Mouse (Mus musculus): Measurements from ENCODE around the gene Hspbap1. TPM values are rescaled to one million over a fixed set of nuclear protein-coding genes. Genes with fewer than 3 reads are reported as not detected.

The Hspbap1 gene
- total and polyA plus RNA-seq, 2 experiments from 2014 or later = 6.8 to 8.2 TPM

GRCm38 (mm10) chr16:35817255-35818089, 47.3 kb downstream of the Hspbap1 start:
- Histone ChIP-seq H3K27ac (ENCODE audit: low read depth, low read length) (no peak overlapping the region), H3K9ac (no peak overlapping the region), H3K9me3 (ENCODE audit: low read length) (no peaks in the 10 kb centered on the region), H3K4me1 (ENCODE audit: insufficient read depth) (no peaks in the 10 kb centered on the region), H3K4me2 (ENCODE audit: low read depth) (no peak overlapping the region), H3K4me3 (ENCODE audit: low read depth, low read length) (no peak overlapping the region), H3K27me3 (ENCODE audit: insufficient read depth, low read length) (no peaks in the 10 kb centered on the region), H3K36me3 (ENCODE audit: insufficient read depth) (peaks cover 7% of the 10 kb centered on the region; the same call in 1 of the 2 replicates)
- ATAC-seq (peak; percentile 86), DNase-seq (peak; percentile 87)
- TF ChIP-seq CTCF (IDR thresholded peaks at IDR 0.05; ENCODE audit: low read depth) = peak; percentile 100
- WGBS = 27% methylated on average over 13 of the region's 13 CpGs

- Histone ChIP-seq H3K4me2 (ENCODE audit: low read depth) (no peak overlapping the region), H3K36me3 (ENCODE audit: insufficient read depth) (peaks cover 14% of the 10 kb centered on the region; the same call in 1 of the 2 replicates), H3K9ac (no peak overlapping the region), H3K27me3 (ENCODE audit: insufficient read depth, low read length) (no peaks in the 10 kb centered on the region), H3K4me1 (ENCODE audit: insufficient read depth) (no peaks in the 10 kb centered on the region), H3K9me3 (ENCODE audit: low read length) (no peaks in the 10 kb centered on the region), H3K27ac (ENCODE audit: low read depth, low read length) (no peak overlapping the region), H3K4me3 (ENCODE audit: low read depth, low read length) (no peak overlapping the region)
- DNase-seq (no peak), ATAC-seq (no peak)
- no peak for TF ChIP-seq CTCF (IDR thresholded peaks at IDR 0.05; ENCODE audit: low read depth)
- 32% methylated on average over 7 of the region's 7 CpGs for WGBS
Measured at GRCm38 (mm10) chr16:35829999-35830398, 59.8 kb downstream of the Hspbap1 start.

- no peak overlapping the region for H3K27ac ChIP-seq (ENCODE audit: low read depth, low read length)
- H3K9ac ChIP-seq = no peak overlapping the region
- H3K4me2 ChIP-seq (ENCODE audit: low read depth) = no peak overlapping the region
- ATAC-seq (no peak), DNase-seq (no peak)
- no peaks in the 10 kb centered on the region for H3K27me3 ChIP-seq (ENCODE audit: insufficient read depth, low read length)
- no peak for TF ChIP-seq CTCF (IDR thresholded peaks at IDR 0.05; ENCODE audit: low read depth)
- no peaks in the 10 kb centered on the region for H3K36me3 ChIP-seq (ENCODE audit: insufficient read depth)
- 90% methylated on average over 3 of the region's 3 CpGs for WGBS
- no peaks in the 10 kb centered on the region for H3K9me3 ChIP-seq (ENCODE audit: low read length)
- no peak overlapping the region for H3K4me3 ChIP-seq (ENCODE audit: low read depth, low read length)
- H3K4me1 ChIP-seq (ENCODE audit: insufficient read depth) = no peaks in the 10 kb centered on the region
Measured at GRCm38 (mm10) chr16:35832926-35833325, 62.8 kb downstream of the Hspbap1 start.

GRCm38 (mm10) chr16:35834653-35835052, 64.5 kb downstream of the Hspbap1 start:
- H3K27me3 ChIP-seq (ENCODE audit: insufficient read depth, low read length) = no peaks in the 10 kb centered on the region
- H3K9me3 ChIP-seq (ENCODE audit: low read length) = no peaks in the 10 kb centered on the region
- no peak overlapping the region for H3K27ac ChIP-seq (ENCODE audit: low read depth, low read length)
- H3K36me3 ChIP-seq (ENCODE audit: insufficient read depth) = no peaks in the 10 kb centered on the region
- H3K4me3 ChIP-seq (ENCODE audit: low read depth, low read length) = no peak overlapping the region
- WGBS = 87% methylated on average over 8 of the region's 8 CpGs
- no peak overlapping the region for H3K4me2 ChIP-seq (ENCODE audit: low read depth)
- no peak for ATAC-seq
- no peak overlapping the region for H3K9ac ChIP-seq
- no peaks in the 10 kb centered on the region for H3K4me1 ChIP-seq (ENCODE audit: insufficient read depth)
- TF ChIP-seq CTCF (IDR thresholded peaks at IDR 0.05; ENCODE audit: low read depth) = no peak
- DNase-seq = no peak

- TF ChIP-seq CTCF (IDR thresholded peaks at IDR 0.05; ENCODE audit: low read depth) = peak; percentile 56
- ATAC-seq = no peak
Measured at GRCm38 (mm10) chr16:35839680-35840079, 69.5 kb downstream of the Hspbap1 start.

GRCm38 (mm10) chr16:35847138-35847537, 77.0 kb downstream of the Hspbap1 start:
- DNase-seq = no peak
- Histone ChIP-seq H3K9ac (no peak overlapping the region), H3K27ac (ENCODE audit: low read depth, low read length) (no peak overlapping the region), H3K4me1 (ENCODE audit: insufficient read depth) (no peaks in the 10 kb centered on the region), H3K27me3 (ENCODE audit: insufficient read depth, low read length) (no peaks in the 10 kb centered on the region), H3K4me2 (ENCODE audit: low read depth) (no peak overlapping the region), H3K36me3 (ENCODE audit: insufficient read depth) (no peaks in the 10 kb centered on the region), H3K9me3 (ENCODE audit: low read length) (no peaks in the 10 kb centered on the region), H3K4me3 (ENCODE audit: low read depth, low read length) (no peak overlapping the region)
- TF ChIP-seq CTCF (IDR thresholded peaks at IDR 0.05; ENCODE audit: low read depth) = no peak
- no peak for ATAC-seq

More at GRCm38 (mm10) chr16:35839680-35840079, 69.5 kb downstream of the Hspbap1 start:
- Histone ChIP-seq H3K27me3 (ENCODE audit: insufficient read depth, low read length) (no peaks in the 10 kb centered on the region), H3K27ac (ENCODE audit: low read depth, low read length) (no peak overlapping the region), H3K9ac (no peak overlapping the region), H3K4me3 (ENCODE audit: low read depth, low read length) (no peak overlapping the region), H3K9me3 (ENCODE audit: low read length) (no peaks in the 10 kb centered on the region), H3K4me1 (ENCODE audit: insufficient read depth) (no peaks in the 10 kb centered on the region), H3K4me2 (ENCODE audit: low read depth) (no peak overlapping the region), H3K36me3 (ENCODE audit: insufficient read depth) (no peaks in the 10 kb centered on the region)
- peak; percentile 18 for DNase-seq
- 5% methylated on average over 1 of the region's 1 CpGs for WGBS

- H3K4me1 ChIP-seq (ENCODE audit: insufficient read depth) = no peaks in the 10 kb centered on the region
- H3K27ac ChIP-seq (ENCODE audit: low read depth, low read length) = no peak overlapping the region
- no peak overlapping the region for H3K4me2 ChIP-seq (ENCODE audit: low read depth)
- DNase-seq (no peak), ATAC-seq (no peak)
- H3K27me3 ChIP-seq (ENCODE audit: insufficient read depth, low read length) = no peaks in the 10 kb centered on the region
- no peak overlapping the region for H3K4me3 ChIP-seq (ENCODE audit: low read depth, low read length)
- no peak for TF ChIP-seq CTCF (IDR thresholded peaks at IDR 0.05; ENCODE audit: low read depth)
- no peaks in the 10 kb centered on the region for H3K36me3 ChIP-seq (ENCODE audit: insufficient read depth)
- no peaks in the 10 kb centered on the region for H3K9me3 ChIP-seq (ENCODE audit: low read length)
- no peak overlapping the region for H3K9ac ChIP-seq
- WGBS = 88% methylated on average over 4 of the region's 4 CpGs
Measured at GRCm38 (mm10) chr16:35855846-35856245, 85.7 kb downstream of the Hspbap1 start.

Data from forebrain, postnatal 0 days (tissue).